Mouse (Mus musculus): Measurements from ENCODE around the gene Anapc16.

Anapc16 gene

GRCm38 (mm10) chr10:59949783-59950605 is 52.9 kb downstream of the Anapc16 start:
- in situ Hi-C loops (cut with MseI, MboI): no loop called here

DNA sequence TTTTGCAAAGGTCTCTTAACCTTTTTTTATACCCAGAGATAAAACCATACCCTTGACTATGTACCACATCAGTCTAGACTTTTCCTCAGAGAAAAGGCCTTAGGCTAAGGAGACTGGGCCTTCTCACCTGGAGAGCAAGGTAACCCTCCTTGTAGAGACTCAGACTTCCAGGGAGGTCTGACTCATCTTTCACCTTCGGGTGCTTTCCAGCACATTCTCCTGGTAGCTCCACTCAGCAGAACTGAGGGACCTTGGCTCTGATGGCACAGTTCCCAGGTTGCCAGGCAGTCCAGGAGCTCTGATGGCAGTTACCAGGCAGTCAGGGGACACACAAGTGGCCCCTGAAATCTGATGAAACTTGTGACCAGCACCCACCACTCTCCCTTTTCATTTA is 53.7 kb downstream of the Anapc16 start:
- in situ Hi-C loops (cut with MseI, MboI): no loop called here

- in situ Hi-C loops (cut with MseI, MboI): no loop called here
Observed at GRCm38 (mm10) chr10:59948363-59949254, 54.3 kb downstream of the Anapc16 start.

DNA sequence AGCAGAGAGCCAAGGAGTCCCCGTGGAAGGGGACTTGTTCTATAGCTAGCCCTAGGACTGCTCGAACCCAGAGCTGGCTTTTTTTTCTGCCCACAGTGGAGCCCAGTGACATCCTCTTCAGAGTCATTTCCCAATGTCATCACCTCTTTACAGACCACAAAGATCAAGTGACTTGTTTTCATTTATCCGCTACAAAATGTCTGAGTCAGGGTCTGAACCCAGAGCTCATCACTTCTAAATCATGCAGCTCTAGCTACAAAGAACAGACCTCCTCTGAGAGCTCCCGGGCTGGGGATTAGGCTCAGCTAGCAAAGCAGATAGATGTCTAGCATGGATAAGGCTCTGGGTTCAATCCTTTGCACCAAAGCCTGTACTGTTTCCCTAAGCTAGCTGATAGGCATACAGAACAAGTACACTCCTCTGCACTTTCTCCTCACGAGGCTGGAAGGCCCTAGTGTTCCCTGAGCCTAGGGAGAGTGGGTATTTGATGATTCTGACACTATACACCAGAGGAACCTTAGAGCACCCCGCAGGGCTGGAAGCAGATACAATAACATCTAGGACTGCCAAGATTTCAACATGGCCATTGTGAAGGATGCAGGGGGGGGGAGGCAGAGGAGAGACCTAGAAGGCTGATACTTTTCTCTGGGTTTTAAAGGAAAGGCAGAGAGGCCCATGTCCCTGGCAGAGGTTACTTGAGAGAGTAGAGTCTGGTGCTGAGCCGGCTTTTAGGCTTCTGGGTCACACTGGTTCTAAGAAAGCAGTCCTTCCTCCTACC is 55.5 kb downstream of the Anapc16 start:
- in situ Hi-C loops (cut with MseI, MboI): no loop called here

- in situ Hi-C loops (cut with MseI, MboI): no loop called here
Observed at GRCm38 (mm10) chr10:59946362-59946761, 56.6 kb downstream of the Anapc16 start.

GRCm38 (mm10) chr10:59945416-59945815 is 57.5 kb downstream of the Anapc16 start:
- in situ Hi-C loops (cut with MseI, MboI): no loop called here

DNA sequence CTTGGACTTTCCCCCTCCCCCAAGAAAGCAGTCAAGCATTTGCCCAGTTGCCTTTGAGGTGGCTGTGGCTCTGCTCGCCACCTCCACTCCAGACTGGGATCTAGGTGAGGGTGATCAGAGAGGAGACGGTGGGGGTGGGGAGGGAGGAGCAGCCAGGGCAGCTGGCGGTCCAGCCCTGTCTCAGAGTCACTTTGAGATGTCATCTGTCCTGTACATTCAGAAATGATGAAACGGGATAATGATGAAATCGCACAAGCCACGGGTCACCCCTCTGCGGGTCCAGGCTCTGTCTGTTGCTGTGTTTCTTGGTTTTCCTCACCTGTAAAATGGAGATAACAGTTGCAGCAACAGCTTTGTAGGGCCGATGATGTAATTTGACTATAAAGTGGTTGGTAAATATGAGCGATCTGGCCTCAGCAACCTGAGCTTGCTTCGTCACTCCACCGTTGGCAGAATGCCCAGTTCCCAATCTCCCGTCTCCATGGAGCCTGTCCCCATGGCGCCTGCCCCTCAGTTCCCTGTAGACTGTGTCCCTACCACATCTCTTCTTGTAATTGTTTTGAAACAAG is 59.4 kb downstream of the Anapc16 start:
- in situ Hi-C loops (cut with MseI, MboI): no loop called here

- in situ Hi-C loops (cut with MseI, MboI): no loop called here
Observed at GRCm38 (mm10) chr10:59942847-59943420, 60.0 kb downstream of the Anapc16 start.

GRCm38 (mm10) chr10:59942281-59942846 is 60.6 kb downstream of the Anapc16 start:
- in situ Hi-C loops (cut with MseI, MboI): no loop called here

DNA sequence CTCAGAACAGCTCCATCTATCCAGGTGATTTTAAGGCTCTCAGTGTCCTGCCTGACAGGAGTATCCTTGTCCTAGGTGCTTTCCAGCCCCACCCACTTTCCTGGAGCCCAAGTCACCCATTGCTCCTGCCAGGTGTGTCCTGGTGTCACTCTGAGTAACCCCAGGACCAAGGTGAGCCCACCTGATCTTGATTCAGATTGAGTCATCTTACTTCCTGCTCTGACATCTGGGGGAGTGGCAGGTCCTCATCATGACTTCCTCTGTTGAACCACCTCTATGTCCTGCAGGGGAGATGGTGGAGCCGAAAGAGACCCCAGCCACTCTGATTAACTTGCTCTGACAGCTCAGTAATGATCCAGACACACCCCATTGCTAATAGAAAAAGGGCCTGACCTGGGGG is 63.9 kb downstream of the Anapc16 start:
- in situ Hi-C loops (cut with MseI, MboI): no loop called here

GRCm38 (mm10) chr10:59938662-59939061 is 64.3 kb downstream of the Anapc16 start:
- in situ Hi-C loops (cut with MseI, MboI): no loop called here

Data from mouse trophoblast stem cell (cell line).